Mouse (Mus musculus) frontal cortex, postnatal 14 days (tissue): ENCODE measurements at regions not wholly inside any gene's neighbourhood (a gene's known extent, or its start where the extent isn't known, plus 50 kb on each side); places are given as distances from the start of the nearest gene placed in this dataset.

Experiments used
- DNase-seq, 2 experiments: peaks; one replicate each; pipeline ENCODE4 v3.0.0; 2022; ENCODE audit warnings: low spot score in 2 of 2

DNA sequence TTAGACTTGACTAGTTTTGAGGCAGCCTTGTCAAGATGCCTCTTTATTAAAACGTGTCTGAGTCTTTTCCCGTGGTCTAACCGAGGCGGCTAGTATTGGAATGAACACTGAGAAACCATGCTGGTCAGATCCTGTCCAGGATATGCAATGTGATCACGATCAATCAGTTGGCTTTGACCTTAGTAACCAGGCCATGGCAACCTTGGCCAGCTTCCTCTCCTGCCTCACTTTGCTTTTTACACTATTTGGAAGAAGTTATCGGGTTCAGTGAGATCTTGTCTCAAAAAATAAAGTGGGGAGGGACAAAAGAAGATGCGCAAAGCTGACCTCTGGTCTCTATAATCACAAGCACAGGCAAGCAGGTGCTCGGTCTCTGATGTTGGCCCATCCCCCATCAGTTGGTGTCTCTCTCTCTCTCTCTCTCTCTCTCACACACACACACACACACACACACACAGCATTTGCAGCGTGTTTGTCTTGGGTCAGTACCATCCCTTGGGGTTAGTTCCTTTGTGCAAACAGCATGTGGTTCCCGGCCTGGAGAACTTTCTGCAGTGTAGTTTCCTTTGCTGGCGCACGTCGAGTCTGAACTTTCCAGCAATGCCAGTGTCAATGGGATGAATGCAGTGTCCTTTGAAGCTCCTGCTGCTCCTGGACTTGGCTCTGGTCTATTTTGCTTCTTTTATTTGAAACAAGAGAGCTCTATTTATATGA lies 117.6 kb upstream of the Spdye4c start:
- no peak for DNase-seq

GRCm38 (mm10) chr2:128473997-128474396 lies 117.0 kb upstream of the Spdye4c start:
- DNase-seq, result no peak

GRCm38 (mm10) chr2:128477242-128477641 lies 113.8 kb upstream of the Spdye4c start:
- no peak for DNase-seq

GRCm38 (mm10) chr2:128491217-128491877 lies 99.7 kb upstream of the Spdye4c start:
- no peak for DNase-seq

GRCm38 (mm10) chr2:128493871-128494270 lies 97.1 kb upstream of the Spdye4c start:
- DNase-seq, result no peak

- DNase-seq, result no peak
Observed at GRCm38 (mm10) chr2:128497891-128498290, 93.1 kb upstream of the Spdye4c start.

DNA sequence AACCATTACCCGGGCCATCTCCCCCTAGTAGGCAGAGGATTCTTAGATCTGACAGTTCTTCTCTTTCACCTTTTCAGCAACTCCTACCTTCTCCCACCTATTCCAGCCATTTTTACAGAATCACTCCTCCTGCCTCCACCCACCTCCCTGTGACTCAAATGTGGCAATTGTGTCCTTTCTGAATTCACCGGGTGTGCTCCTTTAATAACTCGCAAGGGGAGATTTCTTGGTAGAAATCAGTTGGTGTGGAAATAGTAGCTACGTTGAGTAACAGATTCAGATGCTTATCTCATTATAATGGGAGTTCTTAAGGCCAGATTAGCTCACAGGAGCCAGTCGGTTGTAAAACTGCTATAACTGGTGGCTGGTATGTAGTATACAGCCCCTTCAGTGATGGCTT lies 92.4 kb upstream of the Spdye4c start:
- DNase-seq, result no peak

DNA sequence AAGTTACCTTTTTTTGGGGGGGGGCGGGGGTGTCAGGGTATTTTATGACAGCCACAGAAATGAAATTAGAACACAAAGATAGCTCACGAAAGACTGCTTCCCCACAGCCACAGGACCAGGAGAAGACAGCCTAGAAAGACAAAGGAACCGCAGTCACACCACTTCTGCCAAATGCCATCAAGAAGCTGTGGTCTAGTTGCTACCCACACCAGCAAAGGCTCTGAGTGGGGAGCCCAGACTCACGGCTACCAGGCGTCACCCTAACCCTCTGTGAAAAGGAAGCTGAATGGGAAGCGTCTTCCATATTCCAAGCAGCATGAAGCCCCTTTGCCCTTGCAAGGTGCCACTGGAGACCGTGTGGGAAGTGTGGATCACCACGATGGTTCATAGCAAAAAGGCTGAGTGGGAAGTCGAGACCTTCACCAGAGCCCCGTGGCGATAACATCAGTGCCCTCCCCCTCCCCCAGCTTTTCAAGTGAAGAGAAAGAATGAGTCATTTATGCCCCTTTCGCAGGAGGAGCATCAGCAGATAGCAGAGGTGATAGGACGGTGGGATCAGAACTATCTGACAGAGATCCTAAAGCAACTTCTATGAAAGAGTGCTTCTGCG lies 91.3 kb upstream of the Spdye4c start:
- no peak for DNase-seq

GRCm38 (mm10) chr2:128502676-128503075 lies 88.3 kb upstream of the Spdye4c start:
- no peak for DNase-seq

DNA sequence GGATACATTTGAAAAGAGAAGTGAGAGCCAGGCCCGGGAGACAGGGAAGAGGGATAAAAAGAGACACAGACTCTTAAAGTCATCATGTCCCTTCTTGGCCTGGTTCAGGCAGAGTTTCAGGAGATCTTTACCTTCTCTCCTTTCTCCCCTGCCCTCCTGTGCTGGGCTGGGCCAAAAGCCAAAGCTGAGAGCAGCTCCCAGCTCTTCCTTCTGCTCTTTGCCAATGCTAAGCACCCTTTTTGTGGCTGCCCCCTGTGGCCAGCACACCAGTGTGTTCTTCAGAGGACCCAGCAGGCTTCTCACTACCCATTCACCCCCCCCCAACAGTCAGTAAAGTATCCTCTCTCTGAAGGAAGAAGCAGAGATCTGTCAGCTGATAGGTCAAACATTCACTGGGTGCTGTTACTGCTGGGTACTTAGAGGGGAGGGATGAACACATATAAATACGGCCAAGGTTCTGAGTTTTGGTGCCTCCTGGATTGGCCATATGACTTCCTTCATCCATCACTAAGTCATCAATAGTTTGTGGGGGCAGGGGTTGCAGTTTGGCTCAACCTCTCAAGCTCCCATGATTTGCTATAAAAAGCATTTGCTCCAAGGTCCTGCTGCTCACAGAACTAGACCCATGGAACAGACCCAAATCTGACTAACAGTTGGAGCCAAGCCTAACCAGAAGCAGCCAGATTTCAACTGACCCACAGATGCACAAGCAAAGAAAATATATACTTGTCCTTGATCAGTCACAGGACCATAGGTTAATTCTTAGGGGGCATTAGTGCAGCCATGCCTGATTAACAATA lies 87.7 kb upstream of the Spdye4c start:
- DNase-seq, result no peak

DNA sequence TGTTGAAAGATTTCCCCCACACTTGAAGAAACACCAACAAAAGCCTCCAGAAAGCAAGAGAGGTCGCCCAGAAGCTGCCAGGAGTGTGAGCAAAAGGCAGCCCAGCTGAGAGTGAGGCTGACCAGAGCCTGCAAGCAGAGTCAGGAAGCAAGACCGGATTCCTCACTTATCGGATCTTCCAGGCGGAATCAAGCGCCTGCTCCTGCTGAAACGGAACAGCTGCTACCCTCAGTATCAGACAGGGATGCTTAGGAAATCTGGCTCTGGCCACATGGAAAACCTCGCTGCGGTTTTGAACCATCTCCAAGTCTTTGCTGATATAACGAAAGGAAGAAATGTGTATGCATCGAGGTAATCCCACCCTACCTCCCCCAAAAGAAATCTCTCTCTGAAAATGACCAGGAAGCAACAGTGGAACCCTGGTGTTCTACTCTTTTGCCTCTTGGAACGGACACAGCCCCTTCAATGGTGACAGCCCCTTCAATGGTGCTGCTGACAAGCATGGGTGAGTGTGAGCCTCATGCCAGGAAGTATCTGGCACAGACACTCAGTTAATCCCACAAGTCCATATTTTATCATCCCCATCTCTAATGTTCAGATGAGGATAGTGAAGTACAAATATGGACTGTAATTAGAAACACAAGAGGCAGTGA lies 83.3 kb upstream of the Spdye4c start:
- DNase-seq, result no peak

GRCm38 (mm10) chr2:128508244-128508605 lies 82.8 kb upstream of the Spdye4c start:
- DNase-seq, result no peak

- DNase-seq, result no peak
Observed at GRCm38 (mm10) chr2:128511291-128511690, 79.7 kb upstream of the Spdye4c start.

DNA sequence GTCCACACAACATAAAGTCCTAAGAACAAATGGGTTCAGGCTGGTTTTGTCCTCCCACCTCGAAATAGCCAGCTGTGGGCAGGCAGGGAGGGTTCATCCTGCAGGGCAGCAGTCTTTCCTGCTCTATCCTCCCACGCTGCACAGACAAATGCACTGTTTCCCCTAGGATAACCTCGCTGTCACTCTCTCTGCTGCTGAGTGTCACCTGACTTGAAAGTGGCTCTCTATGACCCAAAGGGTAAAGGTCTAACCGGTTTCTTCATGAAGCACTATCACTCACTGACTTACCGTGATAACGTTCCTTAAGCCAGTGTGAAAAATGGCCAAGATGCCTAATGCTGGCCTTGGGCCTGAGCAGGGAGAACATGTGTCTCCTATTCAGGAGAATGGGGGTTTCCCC lies 78.2 kb upstream of the Spdye4c start:
- DNase-seq, result no peak

DNA sequence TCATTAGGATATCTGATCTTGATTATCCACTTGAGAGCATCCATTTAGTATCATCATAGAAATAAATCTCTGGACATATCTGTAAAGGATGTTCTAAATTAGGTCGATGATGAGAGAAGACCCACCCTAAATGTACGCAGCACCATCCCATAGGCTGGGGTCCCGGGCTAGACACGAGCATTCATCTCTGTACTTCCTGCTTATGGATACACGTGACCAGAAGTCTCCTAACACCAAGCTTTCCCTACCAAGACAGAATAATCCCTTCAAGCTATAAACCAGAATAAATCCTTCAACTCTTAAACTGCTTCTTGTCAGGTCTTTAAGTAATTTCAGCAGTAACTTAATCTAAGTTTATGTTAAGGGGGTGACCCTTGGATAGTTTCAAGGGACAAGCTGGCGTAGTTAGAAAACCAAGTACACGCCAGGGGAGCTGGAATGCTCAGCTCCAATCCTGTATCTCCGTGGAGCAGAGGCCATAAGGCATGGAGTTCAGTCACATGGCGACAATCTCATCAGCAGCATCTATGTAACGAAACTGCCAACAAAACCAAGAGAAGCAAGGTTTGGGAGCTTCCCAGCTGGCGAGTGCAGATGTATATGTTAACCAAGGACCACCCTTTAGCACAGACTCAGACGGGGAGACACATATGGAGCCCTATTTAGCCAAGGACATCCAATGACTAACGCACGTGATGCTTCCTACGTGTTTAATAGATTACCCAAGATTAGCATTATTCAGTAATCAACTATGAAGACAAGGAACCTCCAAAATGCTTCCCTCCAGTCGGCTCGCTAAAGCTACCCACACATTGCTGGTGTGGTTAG lies 76.3 kb upstream of the Spdye4c start:
- no peak for DNase-seq

GRCm38 (mm10) chr2:128515701-128516100 lies 75.3 kb upstream of the Spdye4c start:
- DNase-seq, result no peak

- DNase-seq, result no peak
Observed at GRCm38 (mm10) chr2:128516694-128517093, 74.3 kb upstream of the Spdye4c start.

DNA sequence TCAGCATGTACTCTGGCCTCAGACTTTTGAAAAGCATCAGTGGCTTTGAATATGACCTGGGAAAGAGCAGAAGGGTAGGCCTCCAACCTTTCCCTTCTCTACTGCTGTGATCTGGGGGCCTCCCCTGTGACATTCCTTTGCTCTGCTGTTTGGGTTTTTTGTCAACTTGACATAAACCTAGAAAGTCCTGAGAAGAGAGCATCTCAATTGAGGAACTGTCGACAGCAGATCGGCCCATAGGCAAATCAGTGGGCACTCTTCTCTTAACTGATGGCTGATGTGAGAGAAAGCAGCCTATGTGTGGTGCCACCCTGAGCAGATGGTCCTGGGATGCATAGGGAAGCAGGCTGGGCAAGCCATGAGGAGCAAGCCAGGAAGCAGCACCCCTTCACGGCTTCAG lies 72.9 kb upstream of the Spdye4c start:
- DNase-seq, result no peak

DNA sequence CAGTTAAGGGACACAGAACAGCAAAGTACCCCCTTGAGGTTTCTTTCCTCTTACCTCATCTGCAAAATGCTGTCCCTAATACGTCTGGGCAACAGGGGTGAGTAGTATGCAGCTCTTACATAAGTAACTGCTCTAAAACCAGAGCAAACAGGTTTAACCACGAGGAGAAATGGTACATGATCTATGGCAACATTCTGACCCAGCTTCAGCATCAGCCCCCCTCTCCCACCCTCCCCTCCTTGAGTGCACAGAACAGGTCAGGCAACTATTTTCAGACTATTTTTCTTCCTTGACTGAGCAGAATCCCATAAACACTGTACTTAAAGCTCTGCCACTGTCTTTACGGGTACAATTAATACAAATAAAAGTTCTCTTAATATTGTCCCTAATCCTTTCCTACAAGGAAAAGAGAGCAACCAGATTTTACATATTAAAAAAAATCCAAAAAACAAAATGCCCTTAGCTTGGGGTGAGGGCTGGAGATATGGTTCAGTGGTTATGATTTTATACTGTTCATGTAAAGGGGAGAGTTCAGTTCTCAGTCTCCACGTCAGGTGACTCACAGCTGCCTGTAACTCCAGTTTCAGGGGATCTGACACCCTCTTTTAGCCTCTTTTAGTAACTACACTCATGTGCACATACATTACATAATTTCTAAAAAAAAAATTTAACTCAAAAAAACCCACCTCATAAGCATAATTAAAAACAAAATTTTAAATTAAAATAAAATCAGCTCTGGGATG lies 69.1 kb upstream of the Spdye4c start:
- no peak for DNase-seq

DNA sequence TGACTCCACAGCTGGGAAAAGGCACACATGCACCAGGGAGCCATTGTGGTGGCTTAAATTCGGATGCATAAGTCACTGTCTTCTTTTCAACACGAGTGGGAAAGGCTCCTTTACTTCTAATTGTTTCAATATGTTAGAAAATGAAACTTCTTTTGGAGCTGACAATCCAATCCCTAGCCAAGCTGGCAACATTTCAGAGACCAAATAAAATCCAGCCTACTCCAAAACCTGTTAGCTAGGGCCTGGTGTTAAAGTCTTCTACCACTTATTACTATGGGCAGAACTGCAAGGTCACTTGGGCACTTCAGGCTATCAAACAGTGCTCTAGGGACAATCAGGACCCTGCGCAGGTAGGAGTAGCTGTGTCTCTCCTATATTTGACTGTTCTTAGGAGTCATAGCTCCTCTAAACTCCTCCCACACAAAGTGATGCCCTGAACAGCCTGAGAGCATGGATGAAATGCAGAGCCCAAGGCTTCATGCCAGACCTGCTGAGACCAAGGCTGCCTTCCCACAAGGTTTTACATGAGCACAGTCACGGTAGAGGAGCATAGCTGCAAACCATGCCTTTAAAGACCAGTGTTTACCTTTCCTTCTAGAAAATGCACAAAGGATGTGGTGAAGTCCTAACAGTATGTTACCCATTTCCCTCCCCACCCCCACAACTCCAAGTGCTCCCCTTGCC lies 67.4 kb upstream of the Spdye4c start:
- DNase-seq, result no peak
